Mouse (Mus musculus): Measurements from ENCODE around the gene AC140267.1. TPM values are rescaled to one million over a fixed set of nuclear protein-coding genes. Genes with fewer than 3 reads are reported as not detected.

AC140267.1 gene
- total RNA-seq, 2 experiments from 2014 or later: 20.3 to 24.3 TPM

DNA sequence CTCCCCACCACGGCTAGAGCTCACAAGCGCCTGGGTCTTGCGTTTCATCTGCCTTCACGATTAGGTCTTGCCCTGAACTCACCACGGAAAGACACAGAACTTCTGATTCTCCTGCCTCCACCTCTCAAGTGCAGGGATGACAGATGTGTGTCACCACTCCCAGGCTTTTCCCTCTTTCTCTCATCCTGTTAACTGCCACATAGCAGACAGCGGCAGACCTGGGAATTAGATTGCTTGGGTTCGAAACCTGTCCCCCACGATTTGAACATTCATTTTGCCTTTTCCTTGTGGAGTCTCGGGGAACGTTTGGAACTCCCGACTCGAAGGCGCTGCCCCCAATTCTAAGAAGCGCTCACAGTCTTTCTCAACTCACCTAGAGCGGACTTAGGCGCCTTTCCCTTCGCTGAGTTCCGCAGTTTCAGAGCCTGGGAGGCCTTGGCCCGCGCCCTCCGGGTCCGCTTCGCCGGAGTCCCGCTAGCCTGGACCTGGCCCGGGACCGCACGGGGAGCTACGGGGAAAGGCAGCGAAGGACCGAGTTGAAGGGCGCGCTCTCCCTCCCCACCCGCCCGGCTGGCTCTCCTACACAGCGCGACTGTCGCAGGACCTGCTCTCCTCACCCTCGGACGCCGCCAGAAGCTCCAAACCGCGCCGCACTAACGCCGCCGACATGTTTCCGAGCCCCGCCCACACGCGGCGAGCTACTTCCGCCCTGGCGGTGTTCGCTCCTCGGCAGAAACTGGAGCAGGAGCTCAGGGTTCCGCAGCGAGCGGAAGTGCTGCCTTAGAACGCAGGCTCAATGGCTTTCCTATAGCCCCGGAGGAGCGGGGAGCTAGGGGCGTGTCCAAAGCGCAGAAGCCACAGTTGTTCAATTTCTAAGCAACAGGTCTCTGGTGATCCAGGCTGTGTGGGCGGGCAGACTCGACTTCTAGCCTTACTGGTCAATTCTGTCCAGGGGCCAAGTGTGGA is 28.3 kb downstream of the AC140267.1 start, which contains the start of gene Rps19bp1:
Rps19bp1 (minus strand) TSS at position 706 of the 966 bp plus-strand sequence.
- DNase-seq: peak; percentile 92

- peak; percentile 85 for DNase-seq
These were observed 30.6 kb downstream of the AC140267.1 start for GRCm38 (mm10) chr15:80266281-80266680.

- no peak for DNase-seq
These were observed 36.3 kb downstream of the AC140267.1 start for GRCm38 (mm10) chr15:80271858-80272396.

GRCm38 (mm10) chr15:80277107-80277506 is 41.5 kb downstream of the AC140267.1 start:
- DNase-seq: no peak

DNA sequence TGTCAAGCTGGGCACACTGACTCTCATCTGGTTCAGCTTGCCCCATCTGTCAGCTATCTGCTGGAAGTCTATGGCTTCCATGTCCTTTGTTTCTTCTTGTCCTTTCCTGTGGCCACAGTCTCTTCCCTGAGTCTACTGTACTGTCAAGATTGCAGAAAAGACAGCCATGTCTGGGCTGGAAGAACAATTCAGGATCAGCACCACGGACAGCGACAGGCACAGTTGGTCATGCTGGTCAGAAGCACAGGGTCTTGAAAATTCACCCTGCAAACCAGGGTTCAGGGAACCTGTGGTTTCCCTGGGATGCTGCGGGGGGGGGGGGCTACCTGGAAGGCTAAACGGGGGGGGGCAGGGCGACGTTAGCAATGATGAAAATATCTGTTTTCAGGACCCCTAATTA is 42.0 kb downstream of the AC140267.1 start:
- peak; percentile 85 for DNase-seq

DNA sequence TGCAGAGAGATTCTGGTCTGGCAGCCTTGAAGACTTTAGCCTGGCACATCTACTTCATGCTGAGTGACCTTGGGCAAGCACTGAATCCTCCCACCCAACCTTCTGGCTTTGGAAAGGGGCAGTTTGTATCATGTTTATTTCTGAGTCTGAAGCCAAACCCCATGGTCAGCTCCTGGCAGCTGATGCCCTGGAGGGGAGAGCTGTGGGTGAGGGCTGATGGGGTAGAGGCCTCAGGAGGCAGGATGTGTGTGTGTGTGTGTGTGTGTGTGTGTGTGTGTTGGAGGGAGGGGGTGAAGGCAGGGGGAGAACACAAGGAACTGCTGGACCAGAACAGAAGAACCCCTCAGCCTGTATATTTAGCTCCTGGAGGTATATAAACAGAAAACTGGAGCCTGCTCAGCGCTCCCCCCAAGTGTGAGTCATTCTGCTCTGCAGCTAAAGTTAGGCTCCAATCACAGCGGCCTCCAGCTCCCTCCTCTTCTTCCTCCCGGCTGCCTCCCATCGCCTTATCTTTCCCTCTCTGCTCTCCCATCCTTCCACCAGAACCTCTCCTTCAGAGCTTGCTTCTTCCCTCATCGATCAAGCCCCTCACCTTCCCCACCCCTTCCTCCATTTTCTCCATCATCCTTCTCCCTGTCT is 42.6 kb downstream of the AC140267.1 start:
- no peak for DNase-seq

GRCm38 (mm10) chr15:80279053-80279452 is 43.4 kb downstream of the AC140267.1 start:
- no peak for DNase-seq

DNA sequence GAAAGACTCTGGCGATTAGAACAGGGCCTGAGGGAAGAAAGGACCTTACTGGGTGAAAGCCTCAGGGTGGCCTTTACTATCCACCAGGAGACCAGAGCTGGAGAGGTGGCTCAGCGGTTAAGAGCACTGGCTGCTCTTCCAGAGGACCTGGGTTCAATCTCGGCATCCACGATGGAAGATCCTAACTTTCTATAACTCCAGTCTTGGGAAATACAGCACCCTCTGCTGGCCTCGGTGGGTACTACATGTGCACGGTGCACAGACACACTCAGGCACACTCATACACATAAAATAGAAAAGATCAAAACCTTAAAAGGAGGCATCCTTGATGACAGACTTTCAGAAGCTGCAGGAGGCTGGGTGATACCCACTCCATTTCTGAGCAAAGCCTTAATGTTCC is 45.0 kb downstream of the AC140267.1 start:
- peak; percentile 40 for DNase-seq

Other genes with a start within 250 kb of the AC140267.1 start
- gene Pdgfb, start 220.9 kb upstream of the AC140267.1 start, total RNA-seq (2021): 10 to 100 TPM; 46.4 to 50.7 TPM
- gene Syngr1, start 144.5 kb upstream of the AC140267.1 start, total RNA-seq (2021): 10 to 100 TPM; 73.4 to 86.0 TPM
- gene Rpl3, start 144.0 kb upstream of the AC140267.1 start, total RNA-seq (2021): 100 to 1,000 TPM; 591 to 607 TPM
- 10 to 100 TPM; 36.5 to 37.0 TPM for gene Tab1, start 102.7 kb upstream of the AC140267.1 start, total RNA-seq (2021)
- 1 to 10 TPM; 2.5 TPM for gene Mgat3, start 62.1 kb upstream of the AC140267.1 start, total RNA-seq (2021)
- 10 to 100 TPM; 38.0 to 38.3 TPM for gene Mief1, start 1.8 kb upstream of the AC140267.1 start, total RNA-seq (2021)
- gene Atf4, start 19.3 kb downstream of the AC140267.1 start, total RNA-seq (2021): 100 to 1,000 TPM; 119 to 131 TPM
- gene Rps19bp1, start 28.5 kb downstream of the AC140267.1 start, total RNA-seq (2021): 10 to 100 TPM; 26.1 to 27.2 TPM
- gene Cacna1i, start 51.4 kb downstream of the AC140267.1 start, total RNA-seq (2021): under 1 TPM in 1 of 2 experiments, not detected in 1; 0.05 TPM